Mouse (Mus musculus): ENCODE data around the gene Cdk16.

Cdk16 gene

GRCm38 (mm10) chrX:20687519-20688067, at the start of gene Cdk16:
Gene Cdk16 (plus strand): TSS chrX:20687954.
- DNase-seq (ENCODE audit: low spot score) = peak; percentile 87

- DNase-seq (ENCODE audit: low spot score) = no peak
Observed at GRCm38 (mm10) chrX:20638141-20638540, 49.6 kb upstream of the Cdk16 start.

- peak; percentile 57 for DNase-seq (ENCODE audit: low spot score)
Observed at GRCm38 (mm10) chrX:20644780-20645179, 43.0 kb upstream of the Cdk16 start.

GRCm38 (mm10) chrX:20657593-20657992, 30.2 kb upstream of the Cdk16 start:
- DNase-seq (ENCODE audit: low spot score) = no peak

GRCm38 (mm10) chrX:20658026-20658652, 29.6 kb upstream of the Cdk16 start, which contains the start of gene Uba1:
Gene Uba1 (plus strand): TSS chrX:20658326.
- peak; percentile 79 for DNase-seq (ENCODE audit: low spot score)

GRCm38 (mm10) chrX:20658891-20659406, 28.8 kb upstream of the Cdk16 start:
- no peak for DNase-seq (ENCODE audit: low spot score)

GRCm38 (mm10) chrX:20662317-20662715, 25.4 kb upstream of the Cdk16 start:
- no peak for DNase-seq (ENCODE audit: low spot score)

- DNase-seq (ENCODE audit: low spot score) = peak; percentile 83
Observed at GRCm38 (mm10) chrX:20662716-20663443, 24.9 kb upstream of the Cdk16 start.

GRCm38 (mm10) chrX:20663444-20663790, 24.3 kb upstream of the Cdk16 start:
- DNase-seq (ENCODE audit: low spot score) = no peak

- peak; percentile 87 for DNase-seq (ENCODE audit: low spot score)
Observed at GRCm38 (mm10) chrX:20688068-20688547, 354 bp downstream of the Cdk16 start.

GRCm38 (mm10) chrX:20688615-20689014, 861 bp downstream of the Cdk16 start:
- peak; percentile 80 for DNase-seq (ENCODE audit: low spot score)

GRCm38 (mm10) chrX:20691566-20691965, 3.8 kb downstream of the Cdk16 start:
- DNase-seq (ENCODE audit: low spot score) = peak; percentile 49

- no peak for DNase-seq (ENCODE audit: low spot score)
Observed at GRCm38 (mm10) chrX:20692616-20693015, 4.9 kb downstream of the Cdk16 start.

- peak; percentile 17 for DNase-seq (ENCODE audit: low spot score)
Observed at GRCm38 (mm10) chrX:20695842-20696241, 8.1 kb downstream of the Cdk16 start.

GRCm38 (mm10) chrX:20703741-20704290, 16.1 kb downstream of the Cdk16 start, which contains the start of gene Usp11:
Gene Usp11 (plus strand): TSS chrX:20703906.
- peak; percentile 46 for DNase-seq (ENCODE audit: low spot score)

- DNase-seq (ENCODE audit: low spot score) = peak; percentile 83
Observed at GRCm38 (mm10) chrX:20704295-20705082, 16.7 kb downstream of the Cdk16 start.

- no peak for DNase-seq (ENCODE audit: low spot score)
Observed at GRCm38 (mm10) chrX:20705083-20705402, 17.3 kb downstream of the Cdk16 start.

GRCm38 (mm10) chrX:20728681-20729080, 40.9 kb downstream of the Cdk16 start:
- DNase-seq (ENCODE audit: low spot score) = no peak

- peak; percentile 25 for DNase-seq (ENCODE audit: low spot score)
Observed at GRCm38 (mm10) chrX:20730048-20730447, 42.3 kb downstream of the Cdk16 start.

GRCm38 (mm10) chrX:20736479-20736878, 48.7 kb downstream of the Cdk16 start:
- no peak for DNase-seq (ENCODE audit: low spot score)

GRCm38 (mm10) chrX:20748829-20749228, 61.1 kb downstream of the Cdk16 start:
- DNase-seq (ENCODE audit: low spot score) = no peak
